Mouse (Mus musculus) stomach, embryonic 16.5 days (tissue): ENCODE results near the gene Cabp5. TPM values are rescaled to one million over a fixed set of nuclear protein-coding genes. Genes with fewer than 3 reads are reported as not detected.
"Not testable (repeated sequence)": the region's sequence is repeated elsewhere in the genome, so short reads cannot be mapped to it uniquely, and the experiment has no call there.

ENCODE experiments used
- ATAC-seq: fragments of 200-750 bp; cut with Nextera tagmentation; 2 replicates; pipeline ENCODE4 v1.8.0; 2017; ENCODE audit warnings: moderate number of reproducible peaks, moderate TSS enrichment; ENCODE audit not compliant: insufficient read depth, low FRiP score
- H3K27ac ChIP-seq: fragments of 300-500 bp; sonication (generic); 2 replicates; pipeline ENCODE4 v1.5.1; 2014; ENCODE audit warnings: low read length
- H3K27me3 ChIP-seq: fragments of 300-500 bp; sonication (generic); 2 replicates; pipeline ENCODE4 v1.6.1; 2014; ENCODE audit warnings: low read length, control low read depth, mixed read lengths; ENCODE audit not compliant: control insufficient read depth, insufficient read depth
- H3K36me3 ChIP-seq: fragments of 300-500 bp; sonication (generic); 2 replicates; pipeline ENCODE4 v1.6.1; 2014; ENCODE audit warnings: low read length; ENCODE audit not compliant: control insufficient read depth, insufficient read depth
- H3K4me1 ChIP-seq: fragments of 300-500 bp; sonication (generic); 2 replicates; pipeline ENCODE4 v1.6.1; 2014; ENCODE audit warnings: low read length, control low read depth, mixed read lengths; ENCODE audit not compliant: control insufficient read depth, insufficient read depth
- H3K4me2 ChIP-seq: fragments of 300-500 bp; sonication (generic); 2 replicates; pipeline ENCODE4 v1.6.1; 2014; ENCODE audit warnings: low read depth, low read length, mixed read lengths
- H3K4me3 ChIP-seq: fragments of 300-500 bp; sonication (generic); replicated peaks from 2 replicates; pipeline ENCODE4 v1.5.1; 2014; ENCODE audit warnings: mild to moderate bottlenecking, low read length
- H3K9ac ChIP-seq: fragments of 300-500 bp; sonication (generic); 2 replicates; pipeline ENCODE4 v1.6.1; 2014; ENCODE audit warnings: low read length
- H3K9me3 ChIP-seq: fragments of 300-500 bp; sonication (generic); replicated peaks from 2 replicates; pipeline ENCODE4 v1.6.1; 2016; ENCODE audit warnings: low read length, control low read depth; ENCODE audit not compliant: control insufficient read depth
- WGBS: fragments of 180-500 bp; shearing (Covaris S2); extraction: QIAGEN DNeasy Blood & Tissue Kit; methylation state at CpG from one replicate; pipeline ENCODE4 v1.1.7; 2014; 5-methylcytosine and 5-hydroxymethylcytosine counted together
- polyA plus RNA-seq: library from polyadenylated mRNA; unstranded; fragments of >200 nt; fragmentation: Nextera tagmentation; extraction: Ambion mirVana; gene quantifications from 2 replicates; pipeline ENCODE4 v1.2.1, GENCODE M21; 2015

Gene Cabp5
- not detected in 2 replicates for polyA plus RNA-seq

DNA sequence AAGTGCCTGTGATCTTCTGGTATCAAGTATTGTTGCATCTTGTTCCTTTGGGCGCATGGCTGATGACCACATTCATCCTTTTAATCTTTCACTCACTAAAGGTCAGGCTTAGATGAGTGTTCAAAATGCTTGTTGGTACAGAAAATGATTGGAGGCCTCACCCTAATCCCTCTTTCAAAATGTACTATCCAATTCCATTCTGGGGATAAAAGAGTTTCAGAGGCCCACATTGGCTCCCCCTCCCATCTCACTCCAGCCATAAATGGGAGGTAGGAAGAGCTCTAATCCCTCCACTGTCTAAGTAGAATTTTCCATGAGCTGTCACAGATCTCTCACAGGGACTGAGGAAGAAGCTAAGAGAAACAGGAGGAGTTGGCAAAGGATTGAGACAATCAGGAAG lies at the start of gene Cabp5:
Cabp5 (plus strand) TSS at position 301 of the 400 bp plus-strand sequence.
- Histone ChIP-seq H3K4me1 (no peaks in the 10 kb centered on the region), H3K9me3 (no peaks in the 10 kb centered on the region), H3K27ac (no peak within 1 kb of the TSS), H3K4me3 (no peak within 1 kb of the TSS), H3K9ac (no peak within 1 kb of the TSS), H3K36me3 (no peaks in the 10 kb centered on the region), H3K27me3 (no peaks in the 10 kb centered on the region), H3K4me2 (no peak within 1 kb of the TSS)
- ATAC-seq, result no peak
- WGBS, result 77% methylated on average over 1 of the region's 1 CpGs

DNA sequence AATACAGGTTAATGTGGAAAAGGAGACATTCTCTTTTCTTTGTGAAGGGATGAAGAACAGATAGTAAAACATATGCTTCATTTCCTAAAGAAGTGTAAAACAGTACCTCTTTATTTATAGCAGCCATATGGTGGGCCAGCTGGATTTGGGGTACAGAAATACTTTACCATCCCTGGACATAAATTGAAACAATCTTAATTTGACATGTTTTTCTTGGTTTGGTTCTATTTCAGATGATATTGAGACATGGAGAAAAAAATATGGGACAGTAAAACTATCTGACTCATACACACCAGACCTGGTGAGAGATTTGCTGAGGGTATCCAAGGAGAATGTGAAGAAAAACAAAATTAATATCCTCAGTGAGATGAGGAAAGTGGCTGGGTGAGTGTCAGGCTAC lies 42.0 kb upstream of the Cabp5 start:
- Histone ChIP-seq H3K9me3 (0 out of 2 replicates have a peak, but pooled peaks cover 2% of the 10 kb centered on the region), H3K27me3 (no peaks in the 10 kb centered on the region), H3K4me2 (no peak overlapping the region), H3K9ac (no peak overlapping the region), H3K36me3 (0 out of 2 replicates have a peak, but pooled peaks cover 4% of the 10 kb centered on the region), H3K4me1 (no peaks in the 10 kb centered on the region), H3K27ac (no peak overlapping the region), H3K4me3 (no peak overlapping the region)
- ATAC-seq, result no peak

DNA sequence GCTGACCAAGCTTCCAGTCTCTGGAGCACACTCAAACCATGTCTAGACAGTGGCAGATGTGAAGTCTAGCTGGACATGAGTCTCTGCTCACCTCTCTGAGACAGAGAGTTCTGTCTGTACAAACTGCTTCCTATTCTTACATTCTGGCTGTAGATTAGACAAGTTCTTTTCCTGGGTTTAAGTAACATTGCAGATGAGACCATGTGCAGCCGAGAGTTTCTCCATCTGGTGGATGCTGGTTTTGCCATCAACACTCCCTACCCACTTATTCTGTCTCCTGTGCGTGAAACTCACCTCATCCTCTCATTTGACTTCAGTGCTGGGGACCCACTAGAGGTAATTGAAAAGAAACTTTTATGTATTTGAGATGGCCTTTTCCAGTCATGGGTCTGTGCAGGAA lies 17.3 kb upstream of the Cabp5 start:
- ATAC-seq, result no peak
- no peak overlapping the region for H3K4me2 ChIP-seq
- H3K4me1 ChIP-seq, result no peaks in the 10 kb centered on the region
- H3K27me3 ChIP-seq, result no peaks in the 10 kb centered on the region
- no peaks in the 10 kb centered on the region for H3K36me3 ChIP-seq
- H3K9me3 ChIP-seq, result no peaks in the 10 kb centered on the region
- H3K4me3 ChIP-seq, result no peak overlapping the region
- no peak overlapping the region for H3K27ac ChIP-seq
- 79% methylated on average over 2 of the region's 2 CpGs for WGBS
- H3K9ac ChIP-seq, result no peak overlapping the region

DNA sequence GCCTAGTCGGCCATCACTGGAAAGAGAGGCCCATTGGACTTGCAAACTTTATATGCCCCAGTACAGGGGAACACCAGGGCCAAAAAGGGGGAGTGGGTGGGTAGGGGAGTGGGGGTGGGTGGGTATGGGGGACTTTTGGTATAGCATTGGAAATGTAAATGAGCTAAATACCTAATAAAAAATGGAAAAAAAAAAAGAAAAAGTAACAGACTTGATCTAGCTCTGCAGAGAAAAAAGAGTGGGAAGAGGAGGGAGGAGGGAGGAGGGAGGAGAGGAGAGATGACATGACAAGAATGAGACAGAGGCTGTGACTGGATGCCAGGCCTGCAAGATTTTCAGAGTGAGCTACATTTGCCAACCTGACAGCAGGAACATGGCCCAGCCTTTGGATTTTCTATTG lies 52.6 kb downstream of the Cabp5 start, which contains the start of gene Bsph1:
Bsph1 (plus strand) TSS at position 301 of the 400 bp plus-strand sequence.
- ATAC-seq, H3K4me3 ChIP-seq, H3K27ac ChIP-seq, H3K27me3 ChIP-seq, H3K9ac ChIP-seq, H3K4me2 ChIP-seq, H3K4me1 ChIP-seq, H3K36me3 ChIP-seq, H3K9me3 ChIP-seq: not testable (repeated sequence)
- 55% methylated on average over 1 of the region's 1 CpGs for WGBS

Other genes with a start within 250 kb of the Cabp5 start
- gene Vmn1r88, start 238.6 kb upstream of the Cabp5 start, polyA plus RNA-seq, result not detected in 2 replicates
- not detected in 2 replicates for gene Vmn1r89, start 185.1 kb upstream of the Cabp5 start, polyA plus RNA-seq
- gene Lig1, start 120.8 kb upstream of the Cabp5 start, polyA plus RNA-seq, result 75.0 and 84.8 TPM in 2 replicates
- 7.6 and 10.1 TPM in 2 replicates for gene Zswim9, start 119.4 kb upstream of the Cabp5 start, polyA plus RNA-seq
- gene Pla2g4c, start 73.5 kb upstream of the Cabp5 start, polyA plus RNA-seq, result 1.1 and 1.7 TPM in 2 replicates
- not detected in 2 replicates for gene Bsph1, start 52.7 kb downstream of the Cabp5 start, polyA plus RNA-seq
- gene Bsph2, start 172.9 kb downstream of the Cabp5 start, polyA plus RNA-seq, result not detected in 2 replicates
- gene Sult2a5, start 225.8 kb downstream of the Cabp5 start, polyA plus RNA-seq, result not detected in 2 replicates